Mouse (Mus musculus) heart, adult 2 months (tissue): ENCODE data around the gene Dok3. TPM values are rescaled to one million over a fixed set of nuclear protein-coding genes. Genes with fewer than 3 reads are reported as not detected.

Experiments used
- DNase-seq, 2 experiments: peaks; one replicate each; pipeline ENCODE4 v3.0.0; 2021
- H3K27ac ChIP-seq: fragments of 200-600 bp; 2 replicates; pipeline ENCODE4 v1.8.1; 2022
- H3K27me3 ChIP-seq: fragments of 200-500 bp; 2 replicates; pipeline ENCODE4 v1.6.1; 2012; ENCODE audit warnings: mild to moderate bottlenecking, low read length, inconsistent platforms, mixed read lengths; ENCODE audit not compliant: control insufficient read depth, insufficient read depth
- H3K36me3 ChIP-seq: fragments of 200-500 bp; 2 replicates; pipeline ENCODE4 v1.6.1; 2012; ENCODE audit warnings: low read length, inconsistent platforms; ENCODE audit not compliant: control insufficient read depth, insufficient read depth
- H3K4me1 ChIP-seq: fragments of 200-500 bp; 2 replicates; pipeline ENCODE4 v1.6.1; 2011; ENCODE audit warnings: low read length; ENCODE audit not compliant: control insufficient read depth, insufficient read depth
- H3K4me3 ChIP-seq: fragments of 200-600 bp; 2 replicates; pipeline ENCODE4 v1.8.1; 2022
- H3K79me2 ChIP-seq: fragments of 200-500 bp; replicated peaks from 2 replicates; pipeline ENCODE4 v1.6.1; 2012; ENCODE audit warnings: mild to moderate bottlenecking, inconsistent platforms, low read length, moderate library complexity, mixed read lengths; ENCODE audit not compliant: control insufficient read depth, insufficient read depth
- H3K9ac ChIP-seq: fragments of 200-500 bp; 2 replicates; pipeline ENCODE4 v1.6.1; 2012; ENCODE audit warnings: low read depth, mild to moderate bottlenecking, control low read depth, inconsistent platforms, low read length, mixed read lengths
- CTCF ChIP-seq: fragments of 200-600 bp; IDR thresholded peaks from 2 replicates; pipeline ENCODE4 v1.8.1; 2022; ENCODE audit warnings: antibody characterized with exemption, mild to moderate bottlenecking, moderate library complexity
- EP300 ChIP-seq: fragments of 200-500 bp; IDR thresholded peaks from 2 replicates; pipeline ENCODE4 v1.6.1; 2011; ENCODE audit warnings: low read depth, low read length, control low read depth; ENCODE audit not compliant: insufficient read depth
- POLR2A ChIP-seq: fragments of 200-500 bp; IDR thresholded peaks from 2 replicates; pipeline ENCODE4 v1.6.1; 2011; ENCODE audit warnings: mild to moderate bottlenecking, low read depth, low read length, control low read depth; ENCODE audit not compliant: insufficient read depth
- WGBS: fragments of 180-500 bp; shearing (Covaris S2); methylation state at CpG from one replicate; pipeline ENCODE4 v1.1.7; 2018; 5-methylcytosine and 5-hydroxymethylcytosine counted together
- intact Hi-C: fragments of 180-260 bp; cut with DNase I; formaldehyde crosslinking; loops from one replicate; pipeline ENCODE4 v1.15.1; 2025
- polyA plus RNA-seq: library from polyadenylated mRNA; depleted of rRNA; stranded (reverse); fragments of >200 nt; gene quantifications from 2 replicates; pipeline ENCODE4 v1.2.3, GENCODE M21; 2012
- total RNA-seq, 2 experiments: library from RNA; stranded (reverse); gene quantifications; 2 replicates each; pipeline ENCODE4 v1.2.3; 2021

The Dok3 gene
- total and polyA plus RNA-seq, 3 experiments, result 1.9 to 7.3 (median 2.4) TPM

GRCm38 (mm10) chr13:55567001-55567400 is 37.9 kb upstream of the Dok3 start:
- Histone ChIP-seq H3K79me2 (peaks cover 9% of the 10 kb centered on the region), H3K4me1 (peaks cover 6% of the 10 kb centered on the region), H3K27ac (no peak overlapping the region), H3K27me3 (no peaks in the 10 kb centered on the region), H3K4me3 (no peak overlapping the region), H3K36me3 (peaks cover 4% of the 10 kb centered on the region), H3K9ac (no peak overlapping the region)
- intact Hi-C loops, result no loop called here
- no peak for DNase-seq
- TF ChIP-seq CTCF, result no peak
- 57% methylated on average over 6 of the region's 6 CpGs for WGBS

- no peaks in the 10 kb centered on the region for H3K27me3 ChIP-seq
- TF ChIP-seq EP300 (no peak), CTCF (no peak), POLR2A (no peak)
- intact Hi-C loops, result no loop called here
- WGBS, result 64% methylated on average over 7 of the region's 7 CpGs
- peaks cover 10% of the 10 kb centered on the region for H3K79me2 ChIP-seq
- peaks cover 3% of the 10 kb centered on the region; the same call in 1 of the 2 replicates for H3K4me1 ChIP-seq
- no peak for DNase-seq
- H3K27ac ChIP-seq, result no peak overlapping the region
- H3K9ac ChIP-seq, result no peak overlapping the region
- H3K36me3 ChIP-seq, result peaks cover 4% of the 10 kb centered on the region
- no peak overlapping the region for H3K4me3 ChIP-seq
Observed at GRCm38 (mm10) chr13:55563266-55563879, 34.3 kb upstream of the Dok3 start.

- intact Hi-C loops, result no loop called here
- H3K79me2 ChIP-seq, result peaks cover 4% of the 10 kb centered on the region; the same call in 1 of the 2 replicates
- no peak overlapping the region for H3K9ac ChIP-seq
- DNase-seq, result no peak
- no peak overlapping the region for H3K27ac ChIP-seq
- no peaks in the 10 kb centered on the region; the same call in 1 of the 2 replicates for H3K36me3 ChIP-seq
- whole genome bisulfite sequencing, result 73% methylated on average over 6 of the region's 6 CpGs
- no peak for TF ChIP-seq EP300
- no peak for TF ChIP-seq CTCF
- no peak for TF ChIP-seq POLR2A
- no peaks in the 10 kb centered on the region for H3K27me3 ChIP-seq
- H3K4me1 ChIP-seq, result no peaks in the 10 kb centered on the region
- H3K4me3 ChIP-seq, result no peak overlapping the region
Observed at GRCm38 (mm10) chr13:55557499-55557898, 28.4 kb upstream of the Dok3 start.

GRCm38 (mm10) chr13:55555921-55556320 is 26.8 kb upstream of the Dok3 start:
- Histone ChIP-seq H3K79me2 (peaks cover 3% of the 10 kb centered on the region; the same call in 1 of the 2 replicates), H3K36me3 (no peaks in the 10 kb centered on the region), H3K27me3 (no peaks in the 10 kb centered on the region), H3K9ac (no peak overlapping the region), H3K27ac (no peak overlapping the region), H3K4me1 (no peaks in the 10 kb centered on the region), H3K4me3 (no peak overlapping the region)
- no peak for DNase-seq
- TF ChIP-seq POLR2A, result no peak
- WGBS, result 79% methylated on average over 9 of the region's 9 CpGs
- intact Hi-C loops, result no loop called here

- H3K4me1 ChIP-seq, result no peaks in the 10 kb centered on the region
- H3K4me3 ChIP-seq, result no peak overlapping the region
- H3K36me3 ChIP-seq, result no peaks in the 10 kb centered on the region
- no peaks in the 10 kb centered on the region for H3K79me2 ChIP-seq
- intact Hi-C loops, result no loop called here
- H3K9ac ChIP-seq, result no peak overlapping the region
- H3K27me3 ChIP-seq, result no peaks in the 10 kb centered on the region
- no peak for TF ChIP-seq POLR2A
- TF ChIP-seq CTCF, result no peak
- TF ChIP-seq EP300, result no peak
- 87% methylated on average over 15 of the region's 15 CpGs for WGBS
- no peak for DNase-seq
- no peak overlapping the region for H3K27ac ChIP-seq
Observed at GRCm38 (mm10) chr13:55549061-55549460, 20.0 kb upstream of the Dok3 start.

GRCm38 (mm10) chr13:55548426-55548825 is 19.3 kb upstream of the Dok3 start:
- 83% methylated on average over 5 of the region's 5 CpGs for WGBS
- Histone ChIP-seq H3K27me3 (no peaks in the 10 kb centered on the region), H3K27ac (no peak overlapping the region), H3K79me2 (no peaks in the 10 kb centered on the region), H3K4me3 (no peak overlapping the region), H3K4me1 (no peaks in the 10 kb centered on the region), H3K9ac (no peak overlapping the region), H3K36me3 (no peaks in the 10 kb centered on the region)
- no peak for DNase-seq
- intact Hi-C loops, result no loop called here
- TF ChIP-seq POLR2A (no peak), CTCF (no peak), EP300 (no peak)
